Mouse (Mus musculus) thymus, postnatal 36 days (tissue): Measurements from ENCODE around the gene Exoc4.
A peak's percentile ranks its signal among the peaks of the same experiment; 100 is the strongest.

ENCODE experiments used
- DNase-seq, 2 experiments: peaks; one replicate each; pipeline ENCODE4 v3.0.0; 2022; ENCODE audit warnings: mixed read lengths in 2 of 2

The Exoc4 gene

DNA sequence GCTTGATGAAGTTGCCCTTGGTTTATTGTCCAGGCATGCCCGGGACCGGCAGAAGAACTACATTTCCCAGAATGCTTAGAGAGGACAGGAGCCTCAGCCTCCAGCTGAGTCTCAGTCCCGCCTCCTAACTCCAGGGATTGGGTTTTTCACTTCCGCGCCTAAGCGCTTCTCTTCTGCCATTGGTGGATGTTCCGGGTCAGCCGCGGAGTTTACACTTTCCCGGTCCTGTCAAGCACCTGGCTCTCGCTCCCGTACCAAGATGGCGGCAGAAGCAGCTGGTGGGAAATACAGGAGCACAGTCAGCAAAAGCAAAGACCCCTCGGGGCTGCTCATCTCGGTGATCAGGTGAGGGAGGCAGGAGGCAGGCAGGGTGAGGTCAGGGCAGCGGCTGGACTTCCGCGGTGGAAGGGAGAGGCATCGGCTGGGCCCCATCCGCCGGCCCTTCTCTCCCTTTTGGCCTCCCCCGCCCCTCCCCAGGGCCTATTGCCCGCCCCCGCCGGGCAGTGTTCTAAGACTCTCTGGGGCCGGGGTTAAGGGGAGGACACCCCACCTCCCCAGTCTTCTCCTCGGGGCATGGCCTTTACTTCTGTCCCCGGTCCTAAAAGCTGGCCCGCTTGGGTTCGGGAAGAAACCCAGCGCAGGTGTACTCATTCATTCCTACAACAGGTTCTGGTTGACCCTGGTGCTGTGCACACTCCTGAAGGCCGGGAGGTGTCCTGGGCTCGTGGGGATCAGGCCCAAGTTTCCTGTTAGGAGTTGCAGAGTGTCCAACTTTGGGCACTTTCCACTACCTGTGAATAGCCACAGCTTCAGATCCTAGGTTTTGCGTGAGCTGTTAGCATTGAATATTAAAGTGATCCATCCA lies at the start of gene Exoc4:
Exoc4 (plus strand) TSS at position 192 of the 865 bp plus-strand sequence.
- DNase-seq, result peak; percentile 89 to 95

DNA sequence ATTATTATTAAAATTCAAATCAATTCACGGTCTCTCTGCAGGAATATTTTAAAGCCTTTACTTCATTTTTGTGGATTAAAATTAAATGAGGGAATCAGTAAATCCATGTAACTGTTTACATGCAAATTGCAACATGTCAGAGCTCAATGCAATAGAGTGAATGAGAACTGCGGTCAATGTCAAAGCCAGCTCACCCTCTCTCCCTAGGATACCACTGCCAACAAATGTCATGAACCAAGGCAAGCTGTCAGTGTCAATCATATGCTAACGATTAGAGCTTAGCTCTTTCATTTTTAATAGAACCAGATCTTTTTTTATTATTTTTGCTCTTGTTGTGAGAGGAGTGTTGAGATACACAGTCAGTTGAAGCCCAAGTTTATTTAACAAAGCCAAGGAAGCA lies 30.1 kb upstream of the Exoc4 start:
- DNase-seq, result no peak

DNA sequence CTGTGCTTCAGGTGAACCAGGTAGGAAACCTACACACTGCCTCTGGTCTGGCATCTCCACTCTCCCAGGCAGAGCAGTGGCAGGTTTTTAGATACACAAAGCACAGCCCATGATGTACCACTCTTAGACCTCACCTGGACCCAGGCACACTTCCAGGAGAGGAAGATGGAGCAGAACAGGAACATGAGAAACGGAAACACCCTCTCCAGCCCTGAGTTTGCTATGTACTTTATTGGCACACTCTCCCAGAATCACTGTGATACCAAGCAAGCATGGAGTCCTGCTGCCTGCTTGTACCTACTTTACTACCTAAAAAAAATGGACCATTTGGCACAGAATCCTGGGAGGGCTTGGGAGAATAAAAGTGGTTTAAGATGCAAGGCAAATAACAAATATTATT lies 22.2 kb upstream of the Exoc4 start:
- DNase-seq, result no peak

DNA sequence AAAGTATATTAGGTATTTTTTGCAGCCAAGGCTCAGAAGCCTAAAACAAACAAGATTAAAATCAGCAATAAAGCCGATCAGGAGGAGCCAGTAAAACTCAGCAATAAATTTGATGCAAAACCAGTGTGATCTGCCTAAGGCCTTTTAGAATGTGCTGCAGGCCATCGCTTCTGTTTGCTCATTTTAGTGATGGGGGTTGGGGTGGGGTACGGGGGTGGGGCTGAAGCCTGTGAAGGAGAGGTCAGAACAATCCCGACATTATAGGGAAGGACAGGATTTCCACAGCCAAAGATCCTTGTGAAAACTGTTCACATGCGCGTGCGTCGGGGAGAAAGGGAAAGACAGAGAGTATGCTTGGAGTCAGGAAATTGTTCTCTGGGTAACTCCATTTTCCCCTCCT lies 21.5 kb upstream of the Exoc4 start:
- no peak for DNase-seq

DNA sequence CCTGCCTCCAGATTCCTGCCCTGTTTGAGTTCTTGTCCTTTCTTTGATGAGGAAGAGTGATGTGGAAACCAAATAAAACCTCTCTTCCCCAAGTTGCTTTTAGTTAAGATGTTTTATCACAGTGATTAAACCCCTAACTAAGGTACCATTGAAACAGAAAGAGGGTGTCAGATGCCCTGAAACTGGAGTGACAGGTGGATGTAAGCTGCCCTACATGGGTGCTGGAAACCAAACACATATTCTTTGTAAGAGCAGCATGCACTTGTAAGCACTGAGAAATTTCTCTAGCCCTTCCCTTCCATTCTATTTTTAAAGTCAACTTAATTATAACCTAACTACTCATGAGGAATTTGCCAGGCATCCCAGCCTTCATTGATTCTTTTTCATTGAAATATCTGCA lies 7.6 kb upstream of the Exoc4 start:
- no peak for DNase-seq

DNA sequence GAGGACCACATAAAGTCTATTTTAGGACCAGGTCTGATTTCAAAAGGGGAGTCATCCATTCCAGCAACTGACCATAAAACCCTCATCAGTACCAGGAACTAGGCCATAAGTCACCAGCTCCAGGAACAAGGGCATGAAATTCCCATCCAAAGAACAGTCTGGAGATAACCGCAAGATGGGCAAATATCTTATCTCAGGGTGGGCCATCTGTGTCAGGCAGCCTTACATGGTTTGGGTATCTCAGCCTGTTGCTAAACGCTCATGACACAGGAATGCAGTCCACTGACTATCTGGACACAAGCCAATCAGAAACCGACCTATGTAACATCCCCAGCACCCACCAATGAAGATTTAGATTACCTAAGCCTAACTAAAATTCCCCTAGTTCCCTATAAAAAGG lies 4.3 kb upstream of the Exoc4 start:
- no peak for DNase-seq

DNA sequence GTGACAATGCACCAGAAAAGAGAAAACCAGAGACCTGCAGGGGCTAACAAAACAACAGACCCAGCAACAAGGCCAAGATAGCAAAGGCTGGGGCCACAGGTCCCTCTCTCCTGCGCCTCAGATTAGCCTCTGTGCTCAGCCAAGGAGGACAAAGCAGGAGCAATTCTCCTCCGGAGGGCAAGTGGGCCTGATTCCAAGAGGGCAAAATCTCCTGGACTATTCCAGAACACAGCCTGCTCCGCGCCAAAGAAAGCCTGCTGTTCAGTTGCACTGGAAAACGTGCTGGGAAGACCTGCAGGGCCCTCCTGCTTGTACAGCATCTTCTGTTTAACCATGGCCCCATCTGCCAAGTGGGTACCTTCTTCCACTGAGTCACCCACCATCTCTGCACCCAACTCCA lies 1.7 kb upstream of the Exoc4 start:
- DNase-seq, result no peak

DNA sequence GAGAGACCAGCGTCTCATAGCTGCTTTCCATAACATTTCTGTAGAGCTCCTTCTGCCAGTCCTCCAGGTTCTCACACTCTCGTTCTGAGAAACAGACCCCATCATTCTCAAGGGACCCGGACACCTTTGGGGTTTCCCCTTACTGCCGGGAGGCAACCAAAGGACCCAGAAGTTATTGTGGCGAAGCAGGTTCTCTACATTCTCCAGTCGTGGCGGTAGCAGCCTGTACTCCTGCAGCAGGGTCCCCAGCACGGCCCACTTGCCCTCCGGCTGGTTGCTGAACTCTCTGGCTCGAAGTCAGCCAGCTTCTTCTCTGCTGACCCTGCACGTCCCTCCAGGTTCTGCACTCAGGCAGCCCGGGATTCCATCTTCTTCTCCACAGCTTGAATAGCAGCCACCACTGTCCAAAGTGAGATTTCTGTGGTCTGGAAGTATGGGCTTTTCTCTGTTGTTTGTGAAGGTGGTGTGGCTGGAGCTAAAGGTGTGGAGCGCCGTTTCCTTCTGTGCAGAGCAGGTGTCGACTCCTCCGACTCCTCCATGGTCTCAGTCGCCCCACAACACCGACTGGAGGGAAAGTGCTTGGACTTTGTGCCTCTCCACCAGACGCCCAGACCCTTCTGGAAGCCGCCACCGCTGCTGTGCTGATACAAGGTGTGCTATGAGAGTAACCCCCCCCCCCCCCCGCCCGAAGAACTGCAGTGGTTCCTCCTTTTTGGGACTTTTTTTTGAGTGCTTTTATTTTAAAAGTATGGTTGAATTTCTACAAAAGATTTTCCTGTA lies 1.1 kb upstream of the Exoc4 start:
- DNase-seq, result peak in 1 of 2 experiments; percentile 7

DNA sequence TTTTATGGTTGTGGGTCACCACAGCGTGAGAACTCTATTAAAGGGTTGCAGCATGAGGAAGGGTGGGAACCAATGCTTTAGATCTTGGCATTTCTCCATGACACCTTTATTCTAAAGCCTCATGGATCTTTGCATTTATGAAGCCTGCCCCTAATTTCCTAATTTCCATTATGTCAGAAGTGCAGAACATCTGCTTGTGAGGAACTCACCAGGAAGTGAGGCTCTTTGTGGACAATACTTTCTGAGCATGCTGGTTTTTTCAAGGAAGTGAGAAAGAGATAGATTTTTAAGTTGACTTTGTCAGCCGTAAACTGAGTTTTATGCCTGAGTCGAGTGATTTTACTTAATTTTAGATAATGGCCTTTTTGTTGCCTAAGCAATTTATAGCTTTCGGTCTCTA lies 7.8 kb downstream of the Exoc4 start:
- DNase-seq, result no peak

DNA sequence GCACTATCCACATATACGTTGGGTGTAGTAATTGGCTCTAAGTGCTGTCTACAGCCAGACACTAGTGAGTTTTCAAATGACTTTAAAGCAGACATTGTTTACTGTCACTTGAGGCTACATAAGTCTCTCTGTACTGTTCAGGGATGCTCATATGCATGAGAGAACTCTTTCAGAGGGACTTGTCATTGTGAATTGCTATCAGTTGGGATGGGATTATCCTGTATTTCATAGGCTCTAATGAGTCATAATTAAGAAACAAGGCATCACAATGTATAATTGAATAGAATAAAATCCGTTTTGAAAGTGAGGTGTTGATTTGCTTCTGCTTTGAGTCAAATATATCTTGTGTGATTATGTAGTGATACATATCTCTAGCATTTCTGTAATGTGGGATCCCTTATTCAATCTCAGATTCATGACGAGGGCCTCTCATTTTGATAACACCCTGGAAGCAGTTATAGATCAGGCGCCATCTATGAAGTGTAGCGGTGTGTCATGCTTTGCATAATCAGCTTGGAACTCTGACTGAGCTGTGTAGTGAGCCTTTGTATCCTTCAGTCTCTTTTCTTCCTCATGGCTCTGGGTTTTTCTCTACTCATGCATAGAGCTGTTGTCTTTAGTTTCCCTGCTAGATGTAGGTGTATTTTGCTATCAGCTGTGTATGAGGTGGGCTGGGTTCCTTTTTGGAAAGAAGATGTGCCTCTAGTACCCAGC lies 8.3 kb downstream of the Exoc4 start:
- DNase-seq, result no peak

DNA sequence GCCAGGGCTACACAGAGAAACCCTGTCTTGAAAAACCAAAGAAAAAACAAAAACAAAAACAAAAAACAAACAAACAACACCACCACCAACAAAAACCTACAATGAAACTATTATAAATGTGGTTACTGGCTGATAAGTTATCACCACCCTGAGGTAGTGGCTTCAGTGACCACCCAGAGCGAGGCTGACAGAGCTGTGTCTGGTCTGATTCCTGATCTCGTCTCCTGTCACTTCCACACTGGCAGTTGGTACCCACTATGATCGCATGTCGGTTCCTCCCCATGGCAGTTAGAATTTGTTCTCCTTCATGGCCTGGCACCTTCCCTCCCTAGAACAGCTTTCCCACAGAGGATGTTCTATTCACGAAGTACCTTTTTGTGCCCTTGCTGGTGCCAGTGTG lies 11.0 kb downstream of the Exoc4 start:
- no peak for DNase-seq

DNA sequence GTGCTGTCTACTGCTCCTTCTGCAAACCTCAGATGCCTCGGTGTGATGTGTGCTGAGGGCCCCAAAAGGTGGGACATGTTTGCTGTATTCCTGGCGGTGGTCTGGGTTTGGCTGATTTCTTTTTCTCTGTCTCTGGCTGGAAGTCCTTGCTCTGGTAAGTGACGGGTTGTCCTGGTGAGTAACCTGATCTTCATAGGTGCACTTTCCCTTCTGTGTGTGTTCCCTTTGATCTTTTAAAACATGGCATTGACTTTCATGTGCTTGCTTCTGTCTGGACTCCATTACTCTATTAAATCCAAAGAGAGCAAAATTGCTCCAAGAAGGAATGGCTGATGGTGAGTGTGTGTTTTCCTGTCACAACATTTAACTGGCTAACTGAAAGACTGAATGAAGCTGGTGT lies 12.7 kb downstream of the Exoc4 start:
- DNase-seq, result no peak

DNA sequence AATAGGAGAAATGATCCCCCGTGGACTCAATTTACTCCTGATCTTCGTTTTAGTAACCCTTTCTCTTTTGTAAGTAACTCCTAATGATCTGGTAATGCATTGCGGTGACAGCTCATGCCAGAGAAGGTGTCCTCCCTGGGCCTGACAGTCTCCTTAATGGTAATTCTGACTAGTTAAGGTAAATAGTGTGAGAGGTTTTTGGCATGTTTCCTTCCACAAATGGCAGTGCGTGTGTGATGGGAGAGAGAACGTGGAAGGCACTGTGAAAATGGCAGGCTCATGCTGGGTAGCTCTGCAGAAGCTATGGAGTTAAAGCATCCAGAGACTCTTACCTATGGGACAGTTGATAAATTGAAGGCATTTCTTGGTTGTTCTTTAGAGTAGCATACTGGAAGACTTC lies 15.1 kb downstream of the Exoc4 start:
- DNase-seq, result no peak

DNA sequence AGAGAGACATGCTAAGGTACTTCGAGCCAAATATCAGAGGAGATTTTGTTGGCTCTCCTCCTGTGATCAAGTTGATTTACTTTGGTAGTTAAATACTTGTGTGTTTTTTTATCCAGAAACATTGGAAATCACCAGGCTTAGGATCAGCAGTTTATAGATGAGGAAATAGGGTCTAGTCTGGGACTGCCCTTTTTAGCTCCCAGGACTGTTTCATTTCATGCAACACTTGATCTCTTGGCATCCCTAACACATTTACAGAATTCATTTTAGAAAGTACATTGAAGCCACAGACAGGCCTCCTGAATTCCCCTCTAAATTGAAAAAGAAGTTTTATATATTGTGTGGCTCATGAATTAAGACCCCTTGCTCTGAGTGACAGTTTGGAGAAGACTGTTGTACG lies 15.5 kb downstream of the Exoc4 start:
- DNase-seq, result no peak

DNA sequence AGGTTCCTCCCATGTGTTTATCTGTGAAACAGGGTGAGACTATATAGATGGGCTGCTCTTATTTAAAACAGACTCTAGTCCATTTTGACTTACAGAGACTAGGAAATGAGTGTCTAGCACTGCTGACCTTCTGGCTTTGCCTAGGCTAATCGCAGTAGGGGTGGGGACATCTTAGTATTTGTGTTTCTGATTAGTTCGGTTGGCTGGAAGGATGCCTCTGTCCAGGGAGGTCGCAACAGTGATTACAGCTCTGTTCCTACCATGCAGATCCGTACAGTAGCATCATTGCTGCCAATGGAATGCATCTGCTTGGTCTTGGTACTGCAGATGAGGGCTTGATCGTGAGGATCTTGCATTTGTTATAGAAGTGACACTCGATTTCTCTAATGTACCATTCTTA lies 18.7 kb downstream of the Exoc4 start:
- no peak for DNase-seq

DNA sequence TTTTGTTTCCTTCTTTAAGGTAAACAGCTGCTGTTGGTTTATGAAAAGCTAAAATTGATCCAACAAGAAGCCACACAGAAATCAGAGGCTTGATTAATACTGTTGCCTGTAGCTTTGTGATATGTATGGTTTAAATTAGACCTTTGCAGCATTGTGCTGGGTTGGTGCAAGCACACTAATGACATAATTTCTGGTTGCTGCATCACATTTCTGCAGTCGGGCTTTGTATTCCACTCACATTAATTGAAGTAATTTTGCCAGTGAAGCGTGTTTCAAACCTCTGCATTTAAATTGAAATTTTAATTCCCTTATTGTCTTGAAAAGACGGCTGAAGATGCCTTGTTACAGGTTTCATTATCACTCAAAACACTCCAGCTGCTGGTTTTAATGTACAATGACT lies 34.6 kb downstream of the Exoc4 start:
- DNase-seq, result no peak

DNA sequence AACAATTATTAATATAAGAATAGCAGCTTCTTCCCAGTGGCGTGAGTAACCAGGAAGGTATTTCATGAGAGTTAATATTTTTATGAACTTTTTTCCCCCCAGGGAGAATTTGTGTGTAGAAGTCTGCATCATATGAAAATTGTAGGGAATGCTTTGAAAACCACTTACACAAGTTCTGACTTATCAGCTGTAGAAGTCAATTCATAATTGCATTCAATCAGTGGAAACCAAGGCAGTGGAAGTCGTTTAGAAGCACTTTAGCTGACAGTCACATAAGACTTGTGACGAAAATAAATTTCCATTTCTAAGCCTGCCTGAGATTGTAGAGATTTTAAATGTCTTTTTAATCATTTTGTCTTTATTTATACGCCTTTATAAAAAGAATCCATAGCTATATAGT lies 35.1 kb downstream of the Exoc4 start:
- DNase-seq, result no peak

DNA sequence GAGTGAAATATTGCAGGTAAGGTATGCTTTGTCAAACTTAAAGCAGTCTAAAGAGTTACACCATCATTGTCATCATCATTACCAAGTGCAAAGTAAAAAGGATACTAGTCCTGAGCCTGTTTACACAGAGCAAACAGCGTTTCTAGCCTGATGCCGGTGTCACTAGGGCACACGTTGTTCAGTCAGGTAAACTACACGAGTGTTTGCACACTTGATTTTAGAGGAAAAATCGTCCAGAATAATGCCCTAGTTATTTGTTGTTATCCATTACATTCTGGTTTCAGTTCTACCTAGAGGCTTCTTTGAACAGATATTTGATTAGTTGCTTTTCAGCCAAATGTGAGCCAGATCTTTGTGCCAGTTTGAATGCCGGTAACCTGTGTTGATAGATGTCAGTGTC lies 37.5 kb downstream of the Exoc4 start:
- DNase-seq, result no peak

DNA sequence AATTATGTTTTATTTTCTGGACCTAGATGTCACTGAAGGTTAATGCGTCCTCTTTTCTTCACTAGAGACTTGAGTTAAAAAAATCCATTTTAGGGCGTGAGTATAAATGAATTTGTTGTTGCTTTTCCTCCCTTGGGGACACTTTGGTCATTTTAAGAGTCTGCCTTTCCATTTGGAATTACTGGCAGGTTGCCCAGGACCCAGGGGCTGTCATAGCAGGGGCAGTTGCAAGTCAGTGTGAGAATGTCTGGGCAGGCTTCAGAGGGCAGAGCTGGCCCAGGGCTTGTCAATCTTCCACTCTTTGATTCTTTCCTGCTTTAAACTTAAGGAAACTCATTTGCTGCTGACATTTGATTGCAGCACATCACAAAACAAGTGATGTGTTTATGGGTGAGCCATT lies 45.7 kb downstream of the Exoc4 start:
- no peak for DNase-seq

DNA sequence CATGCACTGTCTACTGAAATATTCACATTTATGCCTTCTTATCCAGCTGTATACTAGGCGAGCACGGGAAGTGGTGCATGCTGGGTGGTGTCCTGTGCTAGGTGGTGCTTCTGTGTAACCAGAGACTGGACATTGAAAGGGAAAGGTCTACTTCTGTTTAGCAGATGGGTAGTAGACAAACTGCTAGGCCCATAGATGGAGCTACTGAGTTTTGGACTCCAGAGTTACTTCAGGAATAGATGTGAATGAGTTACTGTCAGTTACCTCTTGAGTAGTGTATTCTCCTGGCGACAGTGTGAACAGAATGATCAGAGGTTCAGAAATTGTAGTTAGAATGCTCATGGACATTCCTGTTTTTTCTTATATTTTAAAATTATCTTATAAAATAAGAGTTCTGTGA lies 48.7 kb downstream of the Exoc4 start:
- no peak for DNase-seq

DNA sequence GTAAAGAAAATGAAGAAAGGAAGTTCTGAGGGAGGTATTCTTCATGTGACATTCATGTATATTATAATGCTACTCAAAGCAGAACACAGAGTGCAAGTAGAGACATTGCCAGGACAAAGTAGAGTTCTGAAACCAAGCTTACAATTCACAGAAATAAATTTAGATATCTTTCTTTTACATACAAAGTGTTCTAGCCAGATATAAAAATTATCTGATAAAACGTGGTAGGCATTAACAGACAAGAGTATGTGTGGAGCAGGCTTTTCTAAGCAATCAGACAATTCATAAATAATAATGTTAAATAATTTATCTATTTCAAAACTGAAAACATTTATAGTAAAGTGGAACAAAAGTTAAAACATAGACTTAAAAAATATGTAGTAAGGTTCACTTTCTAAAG lies 49.9 kb downstream of the Exoc4 start:
- DNase-seq, result no peak

DNA sequence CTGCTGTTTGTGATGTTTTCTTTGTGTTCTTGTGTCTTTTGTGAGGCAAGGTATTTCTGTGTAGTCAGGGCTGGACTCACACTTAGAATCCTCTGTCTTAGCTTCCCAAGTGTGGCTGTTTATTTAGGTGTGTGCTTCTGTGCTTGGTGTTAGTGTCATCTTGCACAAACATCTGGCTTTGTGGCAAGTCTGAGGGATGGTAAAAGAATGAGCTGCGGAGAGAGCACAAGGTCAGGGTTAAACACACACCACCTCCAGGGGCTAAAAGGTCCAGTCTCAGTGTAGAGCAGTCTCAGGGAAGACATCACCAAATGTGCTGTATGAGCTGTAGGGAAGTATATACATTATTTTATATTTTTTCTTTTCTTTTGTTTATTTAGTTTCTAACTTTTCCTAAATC lies 57.1 kb downstream of the Exoc4 start:
- DNase-seq, result no peak

DNA sequence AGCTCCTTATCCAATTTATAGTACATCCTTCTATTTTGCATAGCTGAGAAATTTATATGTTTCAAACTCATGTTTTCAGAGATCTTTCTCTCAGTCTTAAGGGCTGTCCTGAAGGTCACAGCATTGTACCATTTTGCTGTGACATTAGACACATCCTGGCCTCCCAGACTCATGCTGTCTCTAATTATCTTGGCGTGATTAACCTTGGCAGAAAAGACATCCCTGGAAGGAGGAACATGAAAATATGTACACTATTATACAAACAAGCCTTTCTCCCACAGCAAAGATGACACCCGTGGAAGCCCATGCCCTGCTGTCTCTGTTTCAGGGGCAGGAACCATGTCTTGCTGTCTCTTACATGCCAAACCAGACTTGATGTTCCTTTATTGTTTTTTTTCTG lies 59.8 kb downstream of the Exoc4 start:
- DNase-seq, result no peak

DNA sequence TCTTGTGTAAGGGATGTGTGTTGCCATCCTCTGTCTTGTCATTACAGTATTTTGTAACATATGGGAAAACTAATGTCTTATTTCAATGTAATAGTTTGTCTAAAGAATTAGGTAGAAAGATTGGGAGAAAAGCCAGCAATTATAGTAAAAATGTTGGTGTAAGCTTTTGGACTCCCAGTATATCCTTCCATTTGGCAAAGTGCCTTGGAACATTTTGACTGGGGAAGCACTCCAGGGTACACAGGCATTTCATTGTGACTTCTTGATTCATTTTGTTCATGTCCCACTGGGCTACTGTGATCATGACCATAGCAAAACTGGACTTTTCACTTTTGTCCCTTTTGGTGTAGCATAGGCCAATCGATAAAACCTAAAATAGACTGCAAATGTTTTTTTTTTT lies 61.6 kb downstream of the Exoc4 start:
- no peak for DNase-seq
